Mouse (Mus musculus): Measurements from ENCODE around the gene Smim7.

Smim7 gene

GRCm38 (mm10) chr8:72577941-72578340, 7.1 kb upstream of the Smim7 start:
- H3K4me1 ChIP-seq (replicated peaks; ENCODE audit: low read depth, low read length), result peaks cover 38% of the 10 kb centered on the region
- no peaks in the 10 kb centered on the region for H3K9me3 ChIP-seq (ENCODE audit: low read length)
- 0 out of 2 replicates have a peak, but pooled peaks cover 2% of the 10 kb centered on the region for H3K36me3 ChIP-seq (ENCODE audit: insufficient read depth, low read length)
- TF ChIP-seq NANOG (IDR thresholded peaks at IDR 0.05; ENCODE audit: borderline replicate concordance, low read length), result no peak
- no peak for TF ChIP-seq CTCF (conservative IDR thresholded peaks at IDR 0.05; ENCODE audit: low read length)
- TF ChIP-seq POU5F1 (IDR thresholded peaks at IDR 0.05; ENCODE audit: borderline replicate concordance, low read length), result no peak
- no peak overlapping the region for H3K4me3 ChIP-seq (replicated peaks; ENCODE audit: low read length)
- H3K27me3 ChIP-seq (ENCODE audit: insufficient read depth, low read length), result no peaks in the 10 kb centered on the region

- H3K4me1 ChIP-seq (replicated peaks; ENCODE audit: low read depth, low read length), result peaks cover 39% of the 10 kb centered on the region
- H3K27me3 ChIP-seq (ENCODE audit: insufficient read depth, low read length), result no peaks in the 10 kb centered on the region
- TF ChIP-seq NANOG (IDR thresholded peaks at IDR 0.05; ENCODE audit: borderline replicate concordance, low read length), result no peak
- TF ChIP-seq POU5F1 (IDR thresholded peaks at IDR 0.05; ENCODE audit: borderline replicate concordance, low read length), result no peak
- TF ChIP-seq CTCF (conservative IDR thresholded peaks at IDR 0.05; ENCODE audit: low read length), result peak; percentile 25; the same call in 1 of the 2 replicates
- H3K9me3 ChIP-seq (ENCODE audit: low read length), result no peaks in the 10 kb centered on the region
- H3K4me3 ChIP-seq (replicated peaks; ENCODE audit: low read length), result no peak overlapping the region
- no peaks in the 10 kb centered on the region for H3K36me3 ChIP-seq (ENCODE audit: insufficient read depth, low read length)
These were observed 6.4 kb upstream of the Smim7 start for GRCm38 (mm10) chr8:72577266-72577665.

- no peak overlapping the region for H3K4me3 ChIP-seq (replicated peaks; ENCODE audit: low read length)
- no peaks in the 10 kb centered on the region for H3K9me3 ChIP-seq (ENCODE audit: low read length)
- no peaks in the 10 kb centered on the region for H3K36me3 ChIP-seq (ENCODE audit: insufficient read depth, low read length)
- H3K4me1 ChIP-seq (replicated peaks; ENCODE audit: low read depth, low read length), result peaks cover 39% of the 10 kb centered on the region
- no peak for TF ChIP-seq CTCF (conservative IDR thresholded peaks at IDR 0.05; ENCODE audit: low read length)
- no peaks in the 10 kb centered on the region for H3K27me3 ChIP-seq (ENCODE audit: insufficient read depth, low read length)
These were observed 5.0 kb upstream of the Smim7 start for GRCm38 (mm10) chr8:72575915-72576314.

- Histone ChIP-seq H3K36me3 (ENCODE audit: insufficient read depth, low read length) (peaks cover 16% of the 10 kb centered on the region), H3K9me3 (ENCODE audit: low read length) (no peaks in the 10 kb centered on the region), H3K4me3 (replicated peaks; ENCODE audit: low read length) (no peak overlapping the region), H3K27me3 (ENCODE audit: insufficient read depth, low read length) (no peaks in the 10 kb centered on the region), H3K4me1 (replicated peaks; ENCODE audit: low read depth, low read length) (peaks cover 42% of the 10 kb centered on the region)
- TF ChIP-seq NANOG (IDR thresholded peaks at IDR 0.05; ENCODE audit: borderline replicate concordance, low read length) (no peak), CTCF (conservative IDR thresholded peaks at IDR 0.05; ENCODE audit: low read length) (no peak), POU5F1 (IDR thresholded peaks at IDR 0.05; ENCODE audit: borderline replicate concordance, low read length) (no peak)
These were observed 2.6 kb upstream of the Smim7 start for GRCm38 (mm10) chr8:72573450-72573849.

GRCm38 (mm10) chr8:72572507-72572906, 1.6 kb upstream of the Smim7 start:
- Histone ChIP-seq H3K4me1 (replicated peaks; ENCODE audit: low read depth, low read length) (peaks cover 38% of the 10 kb centered on the region), H3K27me3 (ENCODE audit: insufficient read depth, low read length) (no peaks in the 10 kb centered on the region), H3K36me3 (ENCODE audit: insufficient read depth, low read length) (peaks cover 25% of the 10 kb centered on the region), H3K4me3 (replicated peaks; ENCODE audit: low read length) (peak overlapping the region; percentile 94), H3K9me3 (ENCODE audit: low read length) (no peaks in the 10 kb centered on the region)
- no peak for TF ChIP-seq CTCF (conservative IDR thresholded peaks at IDR 0.05; ENCODE audit: low read length)
- no peak for TF ChIP-seq NANOG (IDR thresholded peaks at IDR 0.05; ENCODE audit: borderline replicate concordance, low read length)
- TF ChIP-seq POU5F1 (IDR thresholded peaks at IDR 0.05; ENCODE audit: borderline replicate concordance, low read length), result no peak

- Histone ChIP-seq H3K4me3 (replicated peaks; ENCODE audit: low read length) (peak within 1 kb of the TSS; percentile 94), H3K27me3 (ENCODE audit: insufficient read depth, low read length) (no peaks in the 10 kb centered on the region), H3K4me1 (replicated peaks; ENCODE audit: low read depth, low read length) (peaks cover 39% of the 10 kb centered on the region), H3K9me3 (ENCODE audit: low read length) (no peaks in the 10 kb centered on the region), H3K36me3 (ENCODE audit: insufficient read depth, low read length) (peaks cover 32% of the 10 kb centered on the region)
- TF ChIP-seq NANOG (IDR thresholded peaks at IDR 0.05; ENCODE audit: borderline replicate concordance, low read length), result no peak
- no peak for TF ChIP-seq CTCF (conservative IDR thresholded peaks at IDR 0.05; ENCODE audit: low read length)
- no peak for TF ChIP-seq POU5F1 (IDR thresholded peaks at IDR 0.05; ENCODE audit: borderline replicate concordance, low read length)
These were observed 954 bp upstream of the Smim7 start, which contains the start of gene Tmem38a for GRCm38 (mm10) chr8:72571611-72572473. Gene Tmem38a, plus strand, starts transcription at chr8:72572055.

- no peak for TF ChIP-seq NANOG (IDR thresholded peaks at IDR 0.05; ENCODE audit: borderline replicate concordance, low read length)
- no peak for TF ChIP-seq POU5F1 (IDR thresholded peaks at IDR 0.05; ENCODE audit: borderline replicate concordance, low read length)
- no peak for TF ChIP-seq CTCF (conservative IDR thresholded peaks at IDR 0.05; ENCODE audit: low read length)
- Histone ChIP-seq H3K36me3 (ENCODE audit: insufficient read depth, low read length) (peaks cover 77% of the 10 kb centered on the region), H3K9me3 (ENCODE audit: low read length) (no peaks in the 10 kb centered on the region), H3K4me3 (replicated peaks; ENCODE audit: low read length) (no peak overlapping the region), H3K4me1 (replicated peaks; ENCODE audit: low read depth, low read length) (peaks cover 63% of the 10 kb centered on the region), H3K27me3 (ENCODE audit: insufficient read depth, low read length) (no peaks in the 10 kb centered on the region)
These were observed 4.9 kb downstream of the Smim7 start for GRCm38 (mm10) chr8:72565970-72566369.

- no peak for TF ChIP-seq CTCF (conservative IDR thresholded peaks at IDR 0.05; ENCODE audit: low read length)
- TF ChIP-seq POU5F1 (IDR thresholded peaks at IDR 0.05; ENCODE audit: borderline replicate concordance, low read length), result no peak
- peak; percentile 38; the same call in 1 of the 2 replicates for TF ChIP-seq NANOG (IDR thresholded peaks at IDR 0.05; ENCODE audit: borderline replicate concordance, low read length)
These were observed 9.7 kb downstream of the Smim7 start for GRCm38 (mm10) chr8:72561111-72561689.

More at GRCm38 (mm10) chr8:72561111-72561689, 9.7 kb downstream of the Smim7 start:
- H3K27me3 ChIP-seq (ENCODE audit: insufficient read depth, low read length), result no peaks in the 10 kb centered on the region
- H3K36me3 ChIP-seq (ENCODE audit: insufficient read depth, low read length), result peaks cover 57% of the 10 kb centered on the region
- H3K9me3 ChIP-seq (ENCODE audit: low read length), result no peaks in the 10 kb centered on the region
- peaks cover 68% of the 10 kb centered on the region for H3K4me1 ChIP-seq (replicated peaks; ENCODE audit: low read depth, low read length)
- H3K4me3 ChIP-seq (replicated peaks; ENCODE audit: low read length), result no peak overlapping the region

Measured in E14TG2a.4 (cell line).